Mouse (Mus musculus): ENCODE results near the gene Krt20. TPM values are rescaled to one million over a fixed set of nuclear protein-coding genes. Genes with fewer than 3 reads are reported as not detected.
A peak's percentile ranks its signal among the peaks of the same experiment; 100 is the strongest.

Gene Krt20
- 0.42 and 0.48 TPM in 2 replicates for polyA plus RNA-seq (2014; fragmentation: Nextera tagmentation; extraction: Ambion mirVana)

GRCm38 (mm10) chr11:99437972-99438371 is at the start of gene Krt20:
Gene Krt20 (minus strand): TSS chr11:99438150.
- DNase-seq (ENCODE audit: low spot score) (no peak), ATAC-seq (ENCODE audit: low FRiP score) (no peak)
- Histone ChIP-seq H3K27ac (ENCODE audit: low read depth, low read length) (no peak within 1 kb of the TSS), H3K4me3 (ENCODE audit: low read depth, low read length) (no peak within 1 kb of the TSS), H3K27me3 (ENCODE audit: control insufficient read depth, insufficient read depth, low read length) (no peaks in the 10 kb centered on the region), H3K4me2 (replicated peaks; ENCODE audit: low read depth, low read length) (no peak within 1 kb of the TSS), H3K9ac (ENCODE audit: low read depth, low read length) (no peak within 1 kb of the TSS), H3K4me1 (replicated peaks; ENCODE audit: control insufficient read depth, insufficient read depth, low read length) (no peaks in the 10 kb centered on the region), H3K9me3 (ENCODE audit: control insufficient read depth, low read length) (no peaks in the 10 kb centered on the region), H3K36me3 (ENCODE audit: control insufficient read depth, insufficient read depth, low read length) (no peaks in the 10 kb centered on the region)
- 56% methylated on average over 10 of the region's 10 CpGs for WGBS

- Histone ChIP-seq H3K27ac (ENCODE audit: low read depth, low read length) (no peak overlapping the region), H3K4me1 (replicated peaks; ENCODE audit: control insufficient read depth, insufficient read depth, low read length) (no peaks in the 10 kb centered on the region), H3K4me3 (ENCODE audit: low read depth, low read length) (no peak overlapping the region), H3K27me3 (ENCODE audit: control insufficient read depth, insufficient read depth, low read length) (no peaks in the 10 kb centered on the region), H3K36me3 (ENCODE audit: control insufficient read depth, insufficient read depth, low read length) (no peaks in the 10 kb centered on the region), H3K9me3 (ENCODE audit: control insufficient read depth, low read length) (no peaks in the 10 kb centered on the region), H3K4me2 (replicated peaks; ENCODE audit: low read depth, low read length) (no peak overlapping the region), H3K9ac (ENCODE audit: low read depth, low read length) (no peak overlapping the region)
- ATAC-seq (ENCODE audit: low FRiP score) (no peak), DNase-seq (ENCODE audit: low spot score) (no peak)
- WGBS = 89% methylated on average over 3 of the region's 3 CpGs
Observed at GRCm38 (mm10) chr11:99474981-99475380, 37.0 kb upstream of the Krt20 start.

GRCm38 (mm10) chr11:99473433-99473832 is 35.5 kb upstream of the Krt20 start:
- Histone ChIP-seq H3K9ac (ENCODE audit: low read depth, low read length) (no peak overlapping the region), H3K27me3 (ENCODE audit: control insufficient read depth, insufficient read depth, low read length) (no peaks in the 10 kb centered on the region), H3K4me3 (ENCODE audit: low read depth, low read length) (no peak overlapping the region), H3K27ac (ENCODE audit: low read depth, low read length) (no peak overlapping the region), H3K4me2 (replicated peaks; ENCODE audit: low read depth, low read length) (no peak overlapping the region), H3K4me1 (replicated peaks; ENCODE audit: control insufficient read depth, insufficient read depth, low read length) (no peaks in the 10 kb centered on the region), H3K36me3 (ENCODE audit: control insufficient read depth, insufficient read depth, low read length) (no peaks in the 10 kb centered on the region), H3K9me3 (ENCODE audit: control insufficient read depth, low read length) (no peaks in the 10 kb centered on the region)
- no peak for DNase-seq (ENCODE audit: low spot score)
- ATAC-seq (ENCODE audit: low FRiP score) = no peak
- WGBS = 83% methylated on average over 6 of the region's 6 CpGs

- no peak overlapping the region for H3K4me3 ChIP-seq (ENCODE audit: low read depth, low read length)
- DNase-seq (ENCODE audit: low spot score) (no peak), ATAC-seq (ENCODE audit: low FRiP score) (no peak)
- no peak overlapping the region for H3K4me2 ChIP-seq (replicated peaks; ENCODE audit: low read depth, low read length)
- H3K36me3 ChIP-seq (ENCODE audit: control insufficient read depth, insufficient read depth, low read length) = no peaks in the 10 kb centered on the region
- H3K27ac ChIP-seq (ENCODE audit: low read depth, low read length) = no peak overlapping the region
- no peaks in the 10 kb centered on the region for H3K27me3 ChIP-seq (ENCODE audit: control insufficient read depth, insufficient read depth, low read length)
- no peaks in the 10 kb centered on the region for H3K4me1 ChIP-seq (replicated peaks; ENCODE audit: control insufficient read depth, insufficient read depth, low read length)
- no peaks in the 10 kb centered on the region for H3K9me3 ChIP-seq (ENCODE audit: control insufficient read depth, low read length)
- 90% methylated on average over 4 of the region's 4 CpGs for WGBS
- H3K9ac ChIP-seq (ENCODE audit: low read depth, low read length) = no peak overlapping the region
Observed at GRCm38 (mm10) chr11:99472405-99472804, 34.5 kb upstream of the Krt20 start.

GRCm38 (mm10) chr11:99471946-99472345 is 34.0 kb upstream of the Krt20 start:
- H3K36me3 ChIP-seq (ENCODE audit: control insufficient read depth, insufficient read depth, low read length) = no peaks in the 10 kb centered on the region
- ATAC-seq (ENCODE audit: low FRiP score) = no peak

GRCm38 (mm10) chr11:99469228-99469627 is 31.3 kb upstream of the Krt20 start:
- ATAC-seq (ENCODE audit: low FRiP score) (no peak), DNase-seq (ENCODE audit: low spot score) (no peak)
- Histone ChIP-seq H3K27me3 (ENCODE audit: control insufficient read depth, insufficient read depth, low read length) (no peaks in the 10 kb centered on the region), H3K9me3 (ENCODE audit: control insufficient read depth, low read length) (no peaks in the 10 kb centered on the region), H3K9ac (ENCODE audit: low read depth, low read length) (no peak overlapping the region), H3K4me1 (replicated peaks; ENCODE audit: control insufficient read depth, insufficient read depth, low read length) (no peaks in the 10 kb centered on the region), H3K36me3 (ENCODE audit: control insufficient read depth, insufficient read depth, low read length) (no peaks in the 10 kb centered on the region), H3K4me3 (ENCODE audit: low read depth, low read length) (no peak overlapping the region), H3K4me2 (replicated peaks; ENCODE audit: low read depth, low read length) (no peak overlapping the region), H3K27ac (ENCODE audit: low read depth, low read length) (no peak overlapping the region)
- 86% methylated on average over 4 of the region's 4 CpGs for WGBS

More at GRCm38 (mm10) chr11:99471946-99472345, 34.0 kb upstream of the Krt20 start:
- Histone ChIP-seq H3K4me2 (replicated peaks; ENCODE audit: low read depth, low read length) (no peak overlapping the region), H3K27me3 (ENCODE audit: control insufficient read depth, insufficient read depth, low read length) (no peaks in the 10 kb centered on the region), H3K4me3 (ENCODE audit: low read depth, low read length) (no peak overlapping the region), H3K9ac (ENCODE audit: low read depth, low read length) (no peak overlapping the region), H3K9me3 (ENCODE audit: control insufficient read depth, low read length) (no peaks in the 10 kb centered on the region), H3K27ac (ENCODE audit: low read depth, low read length) (no peak overlapping the region), H3K4me1 (replicated peaks; ENCODE audit: control insufficient read depth, insufficient read depth, low read length) (no peaks in the 10 kb centered on the region)
- 94% methylated on average over 6 of the region's 6 CpGs for WGBS
- no peak for DNase-seq (ENCODE audit: low spot score)

GRCm38 (mm10) chr11:99468566-99468965 is 30.6 kb upstream of the Krt20 start:
- DNase-seq (ENCODE audit: low spot score) (no peak), ATAC-seq (ENCODE audit: low FRiP score) (no peak)
- H3K4me3 ChIP-seq (ENCODE audit: low read depth, low read length) = no peak overlapping the region
- no peaks in the 10 kb centered on the region for H3K4me1 ChIP-seq (replicated peaks; ENCODE audit: control insufficient read depth, insufficient read depth, low read length)
- H3K9ac ChIP-seq (ENCODE audit: low read depth, low read length) = no peak overlapping the region
- no peaks in the 10 kb centered on the region for H3K36me3 ChIP-seq (ENCODE audit: control insufficient read depth, insufficient read depth, low read length)
- no peak overlapping the region for H3K4me2 ChIP-seq (replicated peaks; ENCODE audit: low read depth, low read length)
- H3K27ac ChIP-seq (ENCODE audit: low read depth, low read length) = no peak overlapping the region
- no peaks in the 10 kb centered on the region for H3K9me3 ChIP-seq (ENCODE audit: control insufficient read depth, low read length)
- 85% methylated on average over 11 of the region's 11 CpGs for WGBS
- no peaks in the 10 kb centered on the region for H3K27me3 ChIP-seq (ENCODE audit: control insufficient read depth, insufficient read depth, low read length)

GRCm38 (mm10) chr11:99466316-99466715 is 28.4 kb upstream of the Krt20 start:
- no peak overlapping the region for H3K27ac ChIP-seq (ENCODE audit: low read depth, low read length)
- 40% methylated on average over 7 of the region's 7 CpGs for WGBS
- H3K27me3 ChIP-seq (ENCODE audit: control insufficient read depth, insufficient read depth, low read length) = no peaks in the 10 kb centered on the region
- no peak overlapping the region for H3K4me3 ChIP-seq (ENCODE audit: low read depth, low read length)
- H3K4me2 ChIP-seq (replicated peaks; ENCODE audit: low read depth, low read length) = no peak overlapping the region
- no peaks in the 10 kb centered on the region for H3K9me3 ChIP-seq (ENCODE audit: control insufficient read depth, low read length)
- ATAC-seq (ENCODE audit: low FRiP score) = no peak
- H3K36me3 ChIP-seq (ENCODE audit: control insufficient read depth, insufficient read depth, low read length) = no peaks in the 10 kb centered on the region
- no peaks in the 10 kb centered on the region for H3K4me1 ChIP-seq (replicated peaks; ENCODE audit: control insufficient read depth, insufficient read depth, low read length)
- H3K9ac ChIP-seq (ENCODE audit: low read depth, low read length) = 0 out of 2 replicates have a peak overlapping the region, but pooled peaks have one; percentile 11
- no peak for DNase-seq (ENCODE audit: low spot score)

- Histone ChIP-seq H3K27ac (ENCODE audit: low read depth, low read length) (no peak overlapping the region), H3K9ac (ENCODE audit: low read depth, low read length) (no peak overlapping the region), H3K36me3 (ENCODE audit: control insufficient read depth, insufficient read depth, low read length) (no peaks in the 10 kb centered on the region), H3K4me2 (replicated peaks; ENCODE audit: low read depth, low read length) (no peak overlapping the region), H3K27me3 (ENCODE audit: control insufficient read depth, insufficient read depth, low read length) (no peaks in the 10 kb centered on the region), H3K9me3 (ENCODE audit: control insufficient read depth, low read length) (no peaks in the 10 kb centered on the region), H3K4me3 (ENCODE audit: low read depth, low read length) (no peak overlapping the region), H3K4me1 (replicated peaks; ENCODE audit: control insufficient read depth, insufficient read depth, low read length) (no peaks in the 10 kb centered on the region)
- peak; percentile 92 for DNase-seq (ENCODE audit: low spot score)
- ATAC-seq (ENCODE audit: low FRiP score) = no peak
- WGBS = 7% methylated on average over 5 of the region's 5 CpGs
Observed at GRCm38 (mm10) chr11:99464836-99465235, 26.9 kb upstream of the Krt20 start.
